Mouse (Mus musculus) cortical plate, adult 2 months (tissue): ENCODE results near the gene Tpd52l1. TPM values are rescaled to one million over a fixed set of nuclear protein-coding genes. Genes with fewer than 3 reads are reported as not detected.
A peak's percentile ranks its signal among the peaks of the same experiment; 100 is the strongest.

Experiments used
- H3K27ac ChIP-seq: fragments of 200-500 bp; 2 replicates; pipeline ENCODE4 v1.5.1; 2012; ENCODE audit warnings: low read length, control low read depth, inconsistent platforms; ENCODE audit not compliant: insufficient read depth
- H3K4me1 ChIP-seq: fragments of 200-500 bp; 2 replicates; pipeline ENCODE4 v1.6.1; 2011; ENCODE audit warnings: low read length; ENCODE audit not compliant: control insufficient read depth, insufficient read depth
- H3K4me3 ChIP-seq: fragments of 200-500 bp; 2 replicates; pipeline ENCODE4 v1.5.1; 2011; ENCODE audit warnings: mild to moderate bottlenecking, low read length, control low read depth; ENCODE audit not compliant: insufficient read depth
- CTCF ChIP-seq: fragments of 200-500 bp; IDR thresholded peaks from 2 replicates; pipeline ENCODE4 v1.5.1; 2011; ENCODE audit warnings: mild to moderate bottlenecking, control low read depth, low read length; ENCODE audit not compliant: insufficient read depth; ENCODE audit errors: extremely low read depth
- POLR2A ChIP-seq: fragments of 200-500 bp; IDR thresholded peaks from 2 replicates; pipeline ENCODE4 v1.6.1; 2011; ENCODE audit warnings: mild to moderate bottlenecking, low read length, control low read depth; ENCODE audit not compliant: insufficient read depth; ENCODE audit errors: extremely low read depth
- polyA plus RNA-seq: library from polyadenylated mRNA; depleted of rRNA; stranded (reverse); fragments of >200 nt; gene quantifications from 2 replicates; pipeline ENCODE4 v1.2.3, GENCODE M21; 2012; rRNA removed

Tpd52l1 gene
- 36.4 and 41.8 TPM in 2 replicates for polyA plus RNA-seq

GRCm38 (mm10) chr10:31445291-31446124, at the start of gene Tpd52l1:
TSS of gene Tpd52l1 (minus strand) at chr10:31445958.
- TF ChIP-seq POLR2A (no peak), CTCF (peak; percentile 63)
- H3K27ac ChIP-seq: no peak within 1 kb of the TSS
- peak within 1 kb of the TSS; percentile 53 for H3K4me3 ChIP-seq
- H3K4me1 ChIP-seq: no peaks in the 10 kb centered on the region

GRCm38 (mm10) chr10:31494296-31494695, 48.5 kb upstream of the Tpd52l1 start:
- TF ChIP-seq POLR2A: no peak
- TF ChIP-seq CTCF: no peak
- Histone ChIP-seq H3K4me3 (no peak overlapping the region), H3K4me1 (no peaks in the 10 kb centered on the region), H3K27ac (no peak overlapping the region)

- H3K4me3 ChIP-seq: no peak overlapping the region
- H3K27ac ChIP-seq: no peak overlapping the region
- peaks cover 2% of the 10 kb centered on the region; the same call in 1 of the 2 replicates for H3K4me1 ChIP-seq
- no peak for TF ChIP-seq POLR2A
- no peak for TF ChIP-seq CTCF
These were observed 21.5 kb upstream of the Tpd52l1 start for GRCm38 (mm10) chr10:31467043-31467898.

- H3K4me1 ChIP-seq: peaks cover 2% of the 10 kb centered on the region; the same call in 1 of the 2 replicates
- TF ChIP-seq CTCF: no peak
- no peak for TF ChIP-seq POLR2A
- H3K27ac ChIP-seq: no peak overlapping the region
- no peak overlapping the region for H3K4me3 ChIP-seq
These were observed 20.2 kb upstream of the Tpd52l1 start for GRCm38 (mm10) chr10:31465840-31466541.

GRCm38 (mm10) chr10:31465424-31465823, 19.7 kb upstream of the Tpd52l1 start:
- H3K4me3 ChIP-seq: no peak overlapping the region
- H3K4me1 ChIP-seq: peaks cover 2% of the 10 kb centered on the region; the same call in 1 of the 2 replicates
- no peak overlapping the region for H3K27ac ChIP-seq
- TF ChIP-seq CTCF (no peak), POLR2A (no peak)

- H3K4me3 ChIP-seq: no peak overlapping the region
- H3K4me1 ChIP-seq: peaks cover 2% of the 10 kb centered on the region; the same call in 1 of the 2 replicates
- H3K27ac ChIP-seq: no peak overlapping the region
- TF ChIP-seq CTCF (no peak), POLR2A (no peak)
These were observed 17.3 kb upstream of the Tpd52l1 start for GRCm38 (mm10) chr10:31463044-31463443.

- H3K27ac ChIP-seq: no peak overlapping the region
- no peaks in the 10 kb centered on the region for H3K4me1 ChIP-seq
- H3K4me3 ChIP-seq: no peak overlapping the region
- TF ChIP-seq CTCF (no peak), POLR2A (no peak)
These were observed 11.0 kb upstream of the Tpd52l1 start for GRCm38 (mm10) chr10:31456806-31457205.

GRCm38 (mm10) chr10:31447083-31447482, 1.3 kb upstream of the Tpd52l1 start:
- H3K4me3 ChIP-seq: no peak overlapping the region
- no peaks in the 10 kb centered on the region for H3K4me1 ChIP-seq
- no peak for TF ChIP-seq CTCF
- TF ChIP-seq POLR2A: no peak
- H3K27ac ChIP-seq: no peak overlapping the region

GRCm38 (mm10) chr10:31444206-31444605, 1.6 kb downstream of the Tpd52l1 start:
- Histone ChIP-seq H3K4me3 (no peak overlapping the region), H3K27ac (no peak overlapping the region), H3K4me1 (no peaks in the 10 kb centered on the region)
- TF ChIP-seq POLR2A (no peak), CTCF (no peak)
